Mouse (Mus musculus): ENCODE measurements around the gene Adck2.

The Adck2 gene

DNA sequence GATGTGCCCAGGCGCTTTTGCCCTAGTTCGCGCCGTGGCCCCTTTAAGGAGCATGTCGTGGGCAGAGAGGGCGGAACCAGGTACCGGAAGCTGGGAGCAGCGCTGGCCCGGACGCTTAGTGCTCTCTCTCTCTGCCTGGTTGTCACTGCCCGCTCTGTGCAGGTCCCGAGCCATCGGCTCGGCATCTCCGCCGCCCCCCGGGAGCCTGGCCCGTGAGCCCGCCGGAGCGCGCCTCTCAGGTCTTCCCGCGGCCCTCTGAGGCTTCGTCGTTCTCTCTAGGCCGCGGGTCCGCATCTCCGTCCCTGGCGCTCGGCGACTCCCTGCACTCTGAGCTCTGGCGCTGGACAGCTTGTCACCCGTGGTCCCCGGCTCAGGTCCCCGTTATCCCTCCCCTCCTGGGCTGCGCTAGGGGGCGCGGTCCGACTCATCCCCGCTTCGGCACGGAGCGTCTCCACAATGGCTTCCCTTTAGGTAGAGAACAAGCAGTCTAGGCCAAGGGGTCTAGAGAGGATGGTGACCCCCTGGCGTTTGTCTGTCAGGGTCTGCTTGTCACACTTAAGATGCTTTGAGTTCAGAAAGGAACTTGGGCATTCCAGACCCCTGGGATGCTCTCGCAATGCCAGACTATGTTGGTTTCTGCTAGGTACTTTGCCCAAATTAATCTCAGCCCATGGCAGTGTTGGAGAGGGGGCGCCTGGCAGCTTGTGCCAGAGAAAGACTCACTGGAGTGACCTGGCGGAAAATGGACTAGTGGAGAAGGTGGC lies at the start of gene Adck2:
TSS of gene Adck2 (plus strand) at position 83 of the 764 bp plus-strand sequence.
- DNase-seq, result peak; percentile 86

GRCm38 (mm10) chr6:39526797-39527196 lies 46.9 kb upstream of the Adck2 start:
- DNase-seq, result no peak

GRCm38 (mm10) chr6:39527337-39527784 lies 46.3 kb upstream of the Adck2 start:
- no peak for DNase-seq

DNA sequence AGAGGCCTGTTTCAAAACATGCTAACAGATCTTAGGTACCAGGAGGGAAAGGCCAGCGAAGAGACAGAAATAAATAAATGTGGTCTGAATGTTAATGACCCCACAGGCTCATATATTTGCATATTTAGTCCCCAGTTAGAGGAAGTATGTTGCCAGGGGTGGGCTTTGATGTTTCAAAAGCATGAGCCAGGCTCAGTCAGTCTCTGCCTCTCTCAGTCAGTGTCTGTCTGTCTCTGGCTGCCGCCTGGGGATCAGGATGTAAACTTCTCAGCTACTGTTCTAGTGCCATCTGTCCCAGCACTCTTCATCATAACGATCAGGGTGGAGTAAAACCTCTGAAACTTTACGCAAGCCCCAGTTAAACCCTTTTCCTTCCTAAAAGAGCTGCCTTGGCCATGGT lies 45.9 kb upstream of the Adck2 start:
- DNase-seq, result no peak

GRCm38 (mm10) chr6:39528671-39529535 lies 44.8 kb upstream of the Adck2 start:
- DNase-seq, result no peak

DNA sequence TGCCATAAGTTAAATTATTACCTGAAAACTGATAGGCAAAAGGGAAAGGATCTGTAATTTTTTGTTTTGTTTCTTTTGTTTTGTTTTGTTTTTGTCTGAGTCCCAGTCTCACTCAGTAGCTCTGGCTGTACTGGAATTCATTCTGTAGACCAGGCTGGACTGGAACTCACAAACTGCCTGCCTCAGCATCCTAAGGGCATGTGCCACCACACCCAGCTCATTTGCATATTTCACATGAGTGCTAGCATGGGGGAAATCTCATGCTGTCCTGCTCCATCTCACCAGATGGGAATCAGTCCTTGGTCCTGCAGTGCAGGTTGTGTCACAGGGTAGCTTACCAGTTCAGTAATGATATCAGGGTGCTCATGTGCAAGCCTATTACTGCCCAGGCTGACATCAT lies 38.7 kb upstream of the Adck2 start:
- DNase-seq, result no peak

DNA sequence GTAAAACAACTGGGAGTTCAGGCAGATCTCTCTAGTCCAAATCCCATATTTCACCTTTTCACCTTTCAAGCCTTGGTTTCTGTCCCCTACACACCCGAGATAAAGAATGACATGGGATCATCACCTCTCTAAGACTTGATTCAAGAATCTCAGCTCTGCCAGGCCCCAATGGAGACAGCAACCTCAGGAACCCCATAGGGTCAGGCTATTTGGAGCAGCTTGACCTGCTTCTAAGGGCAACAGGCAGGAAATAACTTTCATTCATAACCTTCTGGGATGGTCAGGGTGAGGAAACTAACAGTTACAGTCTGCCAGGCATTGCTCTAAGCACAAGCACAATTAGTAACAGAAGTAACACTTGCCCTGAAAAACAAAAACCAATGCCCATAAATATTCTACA lies 37.1 kb upstream of the Adck2 start:
- DNase-seq, result no peak

DNA sequence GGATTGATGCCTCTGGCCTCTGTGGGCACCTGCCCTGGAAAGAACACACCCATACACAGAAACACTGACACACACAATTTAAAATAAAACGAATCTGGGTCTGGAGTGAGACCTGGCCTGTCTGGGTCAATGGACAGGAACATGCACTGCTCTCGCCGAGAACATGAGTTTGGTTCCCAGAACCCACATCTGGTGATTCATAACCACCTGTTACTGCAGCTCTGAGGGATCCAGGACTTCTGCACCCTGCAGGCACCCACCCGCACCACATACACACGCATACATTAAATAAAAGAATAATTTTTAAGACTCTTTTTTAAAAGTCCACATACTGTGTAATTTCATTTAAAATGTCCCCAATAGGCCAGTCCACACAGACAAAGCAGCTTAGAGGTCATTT lies 36.4 kb upstream of the Adck2 start:
- DNase-seq, result no peak

DNA sequence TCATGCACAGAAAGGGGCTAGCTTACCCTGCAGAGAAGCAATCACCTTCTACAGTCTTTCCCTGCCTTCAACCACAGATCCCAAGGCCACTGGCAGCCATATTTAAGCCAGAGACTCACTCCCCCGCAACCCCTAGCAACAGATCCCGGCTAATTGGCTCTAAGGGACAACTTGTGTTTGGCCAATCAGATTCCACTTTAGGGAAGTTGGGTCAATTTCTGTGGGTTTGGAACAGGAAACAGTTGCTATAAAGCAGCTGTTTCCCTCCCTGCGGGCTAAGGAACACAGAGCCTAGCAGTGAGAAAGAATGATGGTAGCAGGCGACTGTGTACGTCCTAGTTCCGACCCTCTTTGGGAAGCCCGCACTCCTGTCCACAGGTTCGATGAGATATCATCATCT lies 35.4 kb upstream of the Adck2 start:
- DNase-seq, result no peak

- DNase-seq, result no peak
Measured at GRCm38 (mm10) chr6:39539679-39540155, 34.0 kb upstream of the Adck2 start.

- no peak for DNase-seq
Measured at GRCm38 (mm10) chr6:39540563-39540962, 33.1 kb upstream of the Adck2 start.

DNA sequence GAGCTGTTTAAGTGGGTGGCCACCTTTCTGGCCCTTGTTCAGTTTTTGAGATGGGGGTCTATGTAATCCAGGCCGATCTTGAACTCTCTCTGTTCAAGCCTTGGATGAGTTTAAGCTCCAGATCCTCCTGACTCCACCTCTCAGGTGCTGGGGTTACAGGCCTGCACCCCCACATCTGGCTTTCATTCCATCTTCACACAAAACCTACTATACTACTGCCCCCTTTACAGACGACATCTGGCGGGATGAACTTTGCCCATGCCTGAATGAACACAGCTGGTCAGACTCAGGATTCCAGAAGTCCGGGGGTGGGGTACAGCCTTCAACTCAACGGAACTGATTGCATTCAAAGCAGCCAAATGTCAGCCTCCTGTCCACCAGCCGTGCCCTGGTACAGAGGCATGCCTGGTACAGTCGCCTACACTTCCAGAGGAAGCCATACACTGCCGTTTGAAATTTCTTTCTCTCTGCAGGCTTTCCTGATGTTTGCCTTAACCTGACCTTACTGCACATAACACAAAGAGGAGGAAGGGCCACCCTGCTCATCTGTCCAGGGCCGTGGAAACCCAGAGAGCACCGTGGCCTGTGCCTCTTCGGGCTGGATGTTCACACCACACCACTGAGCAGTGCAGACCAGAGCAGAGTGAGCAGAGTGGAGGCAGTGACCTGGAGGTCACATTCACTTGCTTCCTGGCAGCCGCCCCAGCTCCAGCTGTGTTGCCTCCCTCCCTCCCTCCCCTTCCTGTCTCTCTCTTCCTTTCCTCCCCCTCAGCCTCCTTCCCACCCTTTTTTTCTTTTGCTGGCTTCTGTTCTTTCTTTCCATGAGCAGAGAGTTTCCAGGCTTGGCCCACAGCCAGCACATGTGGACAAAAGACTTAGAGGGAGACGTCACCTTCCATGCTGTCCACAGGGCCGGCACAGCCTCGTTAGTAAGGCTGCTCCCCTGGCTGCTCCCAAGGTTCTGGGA lies 30.8 kb upstream of the Adck2 start:
- DNase-seq, result peak; percentile 39

- DNase-seq, result no peak
Measured at GRCm38 (mm10) chr6:39543769-39544420, 29.8 kb upstream of the Adck2 start.

GRCm38 (mm10) chr6:39545474-39545873 lies 28.2 kb upstream of the Adck2 start:
- no peak for DNase-seq

GRCm38 (mm10) chr6:39548030-39548429 lies 25.6 kb upstream of the Adck2 start:
- DNase-seq, result no peak

DNA sequence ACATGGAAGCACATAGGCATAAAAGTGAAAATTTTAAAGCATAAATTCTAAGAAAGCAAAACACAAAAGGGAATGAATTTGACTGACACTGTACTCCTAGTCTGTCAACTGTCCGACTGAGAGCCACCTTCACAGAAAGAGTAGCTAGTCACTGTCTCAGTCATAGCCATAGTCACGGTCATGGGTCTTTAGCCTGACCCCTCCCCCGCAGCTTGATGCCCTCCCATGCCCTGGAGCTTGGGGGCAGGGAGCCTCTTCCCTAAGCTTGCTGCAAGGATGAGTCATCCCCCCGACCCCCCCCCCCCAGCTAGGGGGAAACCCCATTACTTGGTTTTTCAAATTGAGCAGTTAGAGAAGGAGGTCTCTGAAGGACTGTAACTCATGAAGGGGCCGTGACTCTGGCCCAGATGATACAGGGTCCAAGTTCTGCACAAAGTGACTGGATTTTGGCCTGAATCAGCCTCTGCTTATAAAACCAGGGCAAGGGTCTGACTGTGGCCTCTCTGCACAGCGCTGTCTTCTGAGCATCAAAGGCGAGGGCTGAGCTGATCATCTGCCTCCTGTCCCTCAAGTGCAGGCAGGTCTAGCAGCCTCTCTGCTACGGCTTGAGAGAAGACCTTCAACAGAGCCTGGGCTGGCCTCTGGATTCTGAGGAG lies 21.6 kb upstream of the Adck2 start:
- DNase-seq, result no peak

GRCm38 (mm10) chr6:39554888-39555647 lies 18.6 kb upstream of the Adck2 start:
- no peak for DNase-seq

GRCm38 (mm10) chr6:39555648-39555945 lies 18.1 kb upstream of the Adck2 start:
- no peak for DNase-seq

DNA sequence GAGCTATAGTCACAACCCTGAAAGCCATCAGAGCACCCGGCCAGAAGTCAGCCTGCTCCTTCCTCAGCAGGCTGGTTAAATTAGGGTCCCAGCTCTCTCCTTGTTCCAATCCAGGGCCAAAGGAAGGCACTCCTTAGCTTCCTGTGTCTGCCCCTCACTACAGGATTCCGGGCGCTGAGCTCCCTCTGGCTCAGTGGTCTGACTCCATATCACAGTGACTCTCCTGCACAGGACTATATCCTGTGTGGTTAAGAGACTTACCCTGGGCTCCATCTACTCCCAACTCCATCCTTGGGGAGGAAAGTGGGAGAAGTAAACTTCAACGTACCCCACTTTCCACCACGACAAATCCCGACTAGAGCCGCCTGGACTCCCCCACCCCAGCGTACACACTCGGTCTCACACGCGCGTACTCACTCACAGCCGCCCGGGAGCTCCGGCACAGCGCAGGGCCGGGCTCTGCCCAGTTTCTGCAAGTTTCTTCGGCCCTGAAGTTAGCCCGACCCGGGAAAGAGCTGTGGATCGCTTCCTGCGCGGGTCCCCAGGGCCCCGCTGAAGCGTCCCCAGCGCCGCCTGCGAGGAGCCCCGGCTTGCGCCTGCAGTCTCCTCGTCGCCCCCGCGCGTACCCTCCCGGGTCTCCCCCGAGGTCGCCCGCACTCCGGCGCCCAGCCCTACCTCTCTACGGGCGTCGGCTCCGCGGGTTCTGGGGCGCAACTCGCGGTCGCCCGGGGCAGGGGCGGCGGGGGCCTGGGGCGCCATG lies 16.6 kb upstream of the Adck2 start:
- DNase-seq, result peak; percentile 44

DNA sequence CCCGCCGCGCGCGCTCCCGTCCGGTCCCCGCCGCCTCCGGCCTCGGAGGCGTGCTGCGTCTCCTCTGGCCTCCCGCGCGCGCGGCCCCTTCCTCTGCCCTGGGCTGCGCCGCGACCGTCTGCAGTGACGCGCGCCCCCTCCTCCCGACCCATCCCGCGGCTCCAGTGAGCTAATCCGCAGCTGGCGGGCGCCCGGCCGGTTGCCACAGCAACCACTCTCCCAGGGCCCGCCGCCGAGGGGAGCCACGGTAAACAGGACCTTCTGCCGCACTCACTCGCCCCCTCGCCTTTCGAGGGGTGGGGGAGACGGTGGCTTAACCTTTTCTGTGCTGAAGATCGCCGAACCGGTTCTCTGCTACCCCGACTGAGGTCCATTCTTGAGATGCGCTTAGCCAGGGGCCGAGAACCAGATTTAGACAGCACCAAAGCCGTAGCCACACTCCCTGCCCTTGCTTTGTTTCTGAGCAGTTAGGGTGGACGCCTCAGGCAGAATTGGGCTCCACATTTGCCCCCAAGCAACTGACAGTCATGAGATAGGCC lies 15.9 kb upstream of the Adck2 start, which contains the start of gene Dennd2a:
TSS of gene Dennd2a (minus strand) at position 145 of the 539 bp plus-strand sequence.
- DNase-seq, result peak; percentile 56

All from thymus, postnatal 14 days (tissue).